Mouse (Mus musculus) embryonic facial prominence, embryonic 14.5 days (tissue): ENCODE measurements around the gene Itgb1bp1. TPM values are rescaled to one million over a fixed set of nuclear protein-coding genes. Genes with fewer than 3 reads are reported as not detected.

Experiments
- ATAC-seq: fragments of 200-750 bp; cut with Nextera tagmentation; 2 replicates; pipeline ENCODE4 v1.8.0; 2017; ENCODE audit warnings: low read depth, moderate number of reproducible peaks, moderate TSS enrichment
- DNase-seq: peaks from one replicate; pipeline ENCODE4 v3.0.0-alpha.2; 2015; ENCODE audit warnings: low spot score
- H3K27ac ChIP-seq: fragments of 300-500 bp; sonication (generic); replicated peaks from 2 replicates; pipeline ENCODE4 v1.5.1; 2014; ENCODE audit warnings: low read depth, mild to moderate bottlenecking, low read length, moderate library complexity
- H3K27me3 ChIP-seq: fragments of 300-500 bp; sonication (generic); replicated peaks from 2 replicates; pipeline ENCODE4 v1.6.1; 2014; ENCODE audit warnings: low read length; ENCODE audit not compliant: control insufficient read depth, insufficient read depth
- H3K36me3 ChIP-seq: fragments of 300-500 bp; sonication (generic); 2 replicates; pipeline ENCODE4 v1.6.1; 2014; ENCODE audit warnings: low read length, mixed read lengths; ENCODE audit not compliant: control insufficient read depth, insufficient read depth
- H3K4me1 ChIP-seq: fragments of 300-500 bp; sonication (generic); 2 replicates; pipeline ENCODE4 v1.6.1; 2014; ENCODE audit warnings: antibody characterized with exemption, low read length; ENCODE audit not compliant: control insufficient read depth, insufficient read depth
- H3K4me2 ChIP-seq: fragments of 300-500 bp; sonication (generic); 2 replicates; pipeline ENCODE4 v1.6.1; 2014; ENCODE audit warnings: low read depth, mild to moderate bottlenecking, low read length, moderate library complexity, mixed read lengths
- H3K4me3 ChIP-seq: fragments of 300-500 bp; sonication (generic); 2 replicates; pipeline ENCODE4 v1.5.1; 2014; ENCODE audit warnings: low read depth, mild to moderate bottlenecking, low read length
- H3K9ac ChIP-seq: fragments of 300-500 bp; sonication (generic); 2 replicates; pipeline ENCODE4 v1.6.1; 2014; ENCODE audit warnings: low read depth, mild to moderate bottlenecking, low read length, moderate library complexity, mixed read lengths
- H3K9me3 ChIP-seq: fragments of 300-500 bp; sonication (generic); 2 replicates; pipeline ENCODE4 v1.6.1; 2016; ENCODE audit warnings: low read length; ENCODE audit not compliant: control insufficient read depth
- WGBS: fragments of 180-500 bp; shearing (Covaris S2); extraction: QIAGEN DNeasy Blood & Tissue Kit; methylation state at CpG from one replicate; pipeline ENCODE4 v1.1.7; 2014; 5-methylcytosine and 5-hydroxymethylcytosine counted together
- polyA plus RNA-seq: library from polyadenylated mRNA; unstranded; fragments of >200 nt; fragmentation: Nextera tagmentation; extraction: Ambion mirVana; gene quantifications from 2 replicates; pipeline ENCODE4 v1.2.1, GENCODE M21; 2014

The Itgb1bp1 gene
- polyA plus RNA-seq, 1 experiment from 2014 or later = 54.2 TPM

DNA sequence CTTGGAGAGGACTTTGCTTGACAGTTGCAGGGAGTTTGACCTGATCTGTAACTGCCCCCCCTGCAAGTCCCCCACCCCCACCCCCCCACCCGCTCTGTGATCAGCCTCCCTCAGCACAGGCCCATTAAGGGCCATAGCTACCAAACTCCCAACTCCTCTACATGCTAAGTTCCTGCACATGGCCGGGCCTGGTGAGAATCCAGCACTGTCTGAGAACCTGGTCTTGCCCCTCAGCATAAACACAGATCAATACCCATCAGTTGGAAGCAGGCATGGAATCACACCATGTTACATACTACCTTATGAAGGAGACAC lies 19.3 kb downstream of the Itgb1bp1 start:
- Histone ChIP-seq H3K4me1 (no peaks in the 10 kb centered on the region), H3K36me3 (peaks cover 73% of the 10 kb centered on the region), H3K9me3 (no peaks in the 10 kb centered on the region), H3K9ac (no peak overlapping the region), H3K27ac (no peak overlapping the region), H3K27me3 (no peaks in the 10 kb centered on the region), H3K4me2 (no peak overlapping the region), H3K4me3 (no peak overlapping the region)
- DNase-seq (no peak), ATAC-seq (no peak)
- WGBS = 88% methylated on average over 2 of the region's 2 CpGs

DNA sequence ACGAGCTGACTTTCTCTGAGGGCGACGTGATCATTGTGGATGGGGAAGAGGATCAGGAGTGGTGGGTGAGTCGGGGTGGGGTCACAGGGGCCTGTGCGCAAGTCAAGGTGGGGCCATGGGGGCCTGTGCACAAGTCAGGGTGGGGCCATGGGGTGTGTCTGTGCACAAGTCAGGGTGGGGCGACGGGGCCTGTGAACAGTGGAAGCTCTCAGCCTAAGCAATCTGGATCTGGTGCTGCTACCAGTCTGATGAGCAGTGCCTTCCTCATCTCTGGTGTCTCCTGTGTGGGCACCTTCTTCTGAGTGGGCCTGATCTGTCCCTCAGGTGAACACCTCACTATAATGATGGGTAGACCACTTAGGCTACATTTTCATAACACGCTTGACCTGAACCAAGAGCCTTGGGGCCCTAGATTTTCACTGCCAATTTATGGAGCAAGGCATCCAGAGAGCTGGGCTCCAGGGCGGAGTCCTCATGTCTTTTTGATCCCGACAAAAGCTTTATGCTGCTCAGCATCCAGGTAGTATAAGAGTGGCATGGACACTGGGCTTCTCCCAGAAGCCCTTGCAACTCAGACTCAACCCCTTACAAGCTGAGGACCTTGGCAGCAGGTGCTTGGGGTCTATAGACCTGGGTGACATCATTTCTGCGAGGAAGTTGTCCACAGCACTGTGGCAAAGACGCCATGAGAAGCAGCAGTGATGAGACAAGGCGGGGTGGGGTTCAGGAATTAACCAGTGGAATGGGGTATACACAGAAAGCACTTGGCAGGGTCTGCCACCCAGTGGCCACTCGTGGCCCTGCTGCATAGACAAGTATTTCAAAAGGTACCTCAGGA lies 19.9 kb downstream of the Itgb1bp1 start:
- no peaks in the 10 kb centered on the region for H3K4me1 ChIP-seq
- H3K4me3 ChIP-seq = no peak overlapping the region
- H3K4me2 ChIP-seq = no peak overlapping the region
- WGBS = 77% methylated on average over 14 of the region's 14 CpGs
- peak; percentile 74 for ATAC-seq
- H3K36me3 ChIP-seq = peaks cover 67% of the 10 kb centered on the region
- DNase-seq = peak; percentile 73
- H3K9me3 ChIP-seq = no peaks in the 10 kb centered on the region
- no peaks in the 10 kb centered on the region for H3K27me3 ChIP-seq
- no peak overlapping the region for H3K27ac ChIP-seq
- H3K9ac ChIP-seq = no peak overlapping the region

DNA sequence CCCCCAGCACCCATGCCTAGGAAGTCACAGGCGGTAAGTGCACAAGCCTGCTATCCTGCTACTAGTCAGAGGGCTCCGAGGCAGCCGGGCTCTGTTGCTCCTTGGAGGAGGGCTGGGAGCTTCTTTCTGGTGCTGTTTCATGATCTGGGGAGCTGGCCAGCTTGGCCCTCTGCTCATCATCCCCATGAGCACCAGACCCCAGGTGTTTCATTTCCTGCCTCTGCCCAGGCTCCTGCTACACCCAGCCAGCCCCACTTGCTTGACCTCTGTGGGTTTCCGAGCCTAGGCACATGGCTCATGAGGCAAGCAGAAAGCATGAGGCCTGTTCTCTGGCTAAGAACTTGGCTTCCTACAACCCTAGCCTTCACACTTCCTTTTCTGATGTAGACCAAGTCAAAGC lies 20.6 kb downstream of the Itgb1bp1 start:
- no peak overlapping the region for H3K27ac ChIP-seq
- DNase-seq = no peak
- no peaks in the 10 kb centered on the region for H3K4me1 ChIP-seq
- 100% methylated on average over 4 of the region's 4 CpGs for WGBS
- H3K9ac ChIP-seq = no peak overlapping the region
- H3K27me3 ChIP-seq = no peaks in the 10 kb centered on the region
- peaks cover 61% of the 10 kb centered on the region for H3K36me3 ChIP-seq
- no peak for ATAC-seq
- H3K4me3 ChIP-seq = no peak overlapping the region
- H3K4me2 ChIP-seq = no peak overlapping the region
- H3K9me3 ChIP-seq = no peaks in the 10 kb centered on the region

DNA sequence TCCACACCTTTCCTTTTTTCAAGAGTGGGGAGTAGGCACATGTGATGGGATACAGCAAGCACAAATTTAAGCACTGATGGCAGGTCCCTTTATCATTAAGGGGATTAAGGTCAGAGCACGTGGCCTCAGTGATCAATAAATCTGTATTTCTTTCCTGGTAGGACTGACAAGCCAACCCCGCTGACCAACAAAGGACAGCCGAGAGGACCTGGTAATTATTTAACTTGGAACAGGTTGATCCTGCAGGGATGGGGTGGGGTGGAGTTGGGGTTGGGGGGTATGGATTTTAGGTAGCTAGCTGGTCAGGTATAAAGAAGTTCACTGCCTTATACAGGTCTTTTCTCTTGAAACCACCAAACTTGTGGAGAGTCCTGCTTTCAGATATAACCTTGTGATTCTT lies 21.1 kb downstream of the Itgb1bp1 start:
- H3K4me3 ChIP-seq = no peak overlapping the region
- no peak overlapping the region for H3K9ac ChIP-seq
- H3K4me2 ChIP-seq = no peak overlapping the region
- peaks cover 58% of the 10 kb centered on the region for H3K36me3 ChIP-seq
- H3K4me1 ChIP-seq = no peaks in the 10 kb centered on the region
- no peak overlapping the region for H3K27ac ChIP-seq
- H3K27me3 ChIP-seq = no peaks in the 10 kb centered on the region
- no peaks in the 10 kb centered on the region for H3K9me3 ChIP-seq
- WGBS = 90% methylated on average over 3 of the region's 3 CpGs
- ATAC-seq (no peak), DNase-seq (no peak)

DNA sequence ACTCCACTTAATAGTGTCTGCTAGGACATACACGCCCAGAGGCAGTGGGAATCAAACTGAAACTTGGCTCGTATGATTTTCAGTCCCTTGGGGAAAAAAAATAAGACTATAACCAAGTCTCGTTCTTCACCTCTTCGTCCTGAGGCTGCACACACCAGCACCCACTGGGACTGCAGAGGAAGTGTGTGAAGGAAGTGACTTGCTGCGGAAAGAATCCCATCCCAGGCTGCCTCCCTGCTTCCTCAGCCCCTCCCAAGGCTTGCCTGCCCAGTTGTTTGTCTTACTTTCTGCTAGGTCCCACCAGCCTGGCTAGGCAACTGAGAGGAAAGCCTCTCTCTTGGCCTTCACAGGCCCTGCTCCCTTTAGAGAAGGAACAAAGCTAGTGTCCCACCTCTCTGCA lies 21.8 kb downstream of the Itgb1bp1 start:
- peak; percentile 35 for DNase-seq
- Histone ChIP-seq H3K9me3 (no peaks in the 10 kb centered on the region), H3K9ac (no peak overlapping the region), H3K27me3 (no peaks in the 10 kb centered on the region), H3K36me3 (peaks cover 56% of the 10 kb centered on the region), H3K27ac (no peak overlapping the region), H3K4me1 (no peaks in the 10 kb centered on the region), H3K4me3 (no peak overlapping the region), H3K4me2 (no peak overlapping the region)
- ATAC-seq = no peak
- 68% methylated on average over 5 of the region's 5 CpGs for WGBS

DNA sequence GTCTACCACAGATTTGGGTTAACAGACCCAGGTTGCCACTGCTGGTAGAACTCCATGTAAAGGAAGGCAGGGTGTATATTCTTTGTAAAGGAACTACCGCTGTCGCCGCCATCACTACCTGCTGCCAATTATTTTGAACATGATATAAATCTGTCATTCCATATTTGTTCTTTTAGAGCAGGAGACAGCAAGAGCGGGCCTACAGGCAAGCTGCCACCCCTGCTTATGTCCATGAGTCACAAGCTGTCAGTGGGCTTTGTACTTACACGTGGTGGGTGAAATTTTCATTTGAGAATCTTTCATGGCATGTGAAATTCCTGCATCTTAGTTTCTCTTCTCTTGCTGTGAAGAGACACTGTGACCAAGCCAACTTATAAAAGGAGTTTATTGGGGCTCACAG lies 22.8 kb downstream of the Itgb1bp1 start:
- Histone ChIP-seq H3K36me3 (peaks cover 54% of the 10 kb centered on the region), H3K27me3 (no peaks in the 10 kb centered on the region), H3K4me1 (no peaks in the 10 kb centered on the region), H3K9me3 (no peaks in the 10 kb centered on the region), H3K4me2 (no peak overlapping the region), H3K27ac (no peak overlapping the region), H3K9ac (no peak overlapping the region), H3K4me3 (no peak overlapping the region)
- DNase-seq (no peak), ATAC-seq (no peak)
- WGBS = over 99% methylated on average over 5 of the region's 5 CpGs

DNA sequence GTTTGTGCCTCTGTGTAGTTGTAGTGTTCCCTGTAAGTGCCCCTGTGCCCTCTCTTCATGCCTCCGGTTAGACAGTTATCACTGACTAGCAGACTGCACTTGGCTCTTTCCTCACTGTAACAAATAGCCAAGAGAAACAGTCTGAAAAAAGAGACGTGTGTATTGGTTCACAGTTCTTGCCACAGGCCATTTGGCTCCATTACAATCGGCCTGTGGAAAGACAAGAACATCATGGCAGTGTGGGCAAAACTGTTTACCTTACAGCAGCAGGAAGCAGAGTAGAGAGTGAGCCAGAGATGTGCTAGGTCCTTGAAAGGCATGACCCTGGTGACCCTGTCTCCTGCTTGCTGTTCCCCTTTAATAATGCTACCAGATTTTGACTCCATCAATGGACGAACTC lies 24.6 kb downstream of the Itgb1bp1 start:
- no peaks in the 10 kb centered on the region for H3K9me3 ChIP-seq
- no peak overlapping the region for H3K4me3 ChIP-seq
- no peaks in the 10 kb centered on the region for H3K27me3 ChIP-seq
- H3K27ac ChIP-seq = no peak overlapping the region
- 67% methylated on average over 4 of the region's 4 CpGs for WGBS
- H3K4me1 ChIP-seq = no peaks in the 10 kb centered on the region
- H3K9ac ChIP-seq = no peak overlapping the region
- DNase-seq = no peak
- peaks cover 53% of the 10 kb centered on the region for H3K36me3 ChIP-seq
- H3K4me2 ChIP-seq = no peak overlapping the region
- no peak for ATAC-seq

DNA sequence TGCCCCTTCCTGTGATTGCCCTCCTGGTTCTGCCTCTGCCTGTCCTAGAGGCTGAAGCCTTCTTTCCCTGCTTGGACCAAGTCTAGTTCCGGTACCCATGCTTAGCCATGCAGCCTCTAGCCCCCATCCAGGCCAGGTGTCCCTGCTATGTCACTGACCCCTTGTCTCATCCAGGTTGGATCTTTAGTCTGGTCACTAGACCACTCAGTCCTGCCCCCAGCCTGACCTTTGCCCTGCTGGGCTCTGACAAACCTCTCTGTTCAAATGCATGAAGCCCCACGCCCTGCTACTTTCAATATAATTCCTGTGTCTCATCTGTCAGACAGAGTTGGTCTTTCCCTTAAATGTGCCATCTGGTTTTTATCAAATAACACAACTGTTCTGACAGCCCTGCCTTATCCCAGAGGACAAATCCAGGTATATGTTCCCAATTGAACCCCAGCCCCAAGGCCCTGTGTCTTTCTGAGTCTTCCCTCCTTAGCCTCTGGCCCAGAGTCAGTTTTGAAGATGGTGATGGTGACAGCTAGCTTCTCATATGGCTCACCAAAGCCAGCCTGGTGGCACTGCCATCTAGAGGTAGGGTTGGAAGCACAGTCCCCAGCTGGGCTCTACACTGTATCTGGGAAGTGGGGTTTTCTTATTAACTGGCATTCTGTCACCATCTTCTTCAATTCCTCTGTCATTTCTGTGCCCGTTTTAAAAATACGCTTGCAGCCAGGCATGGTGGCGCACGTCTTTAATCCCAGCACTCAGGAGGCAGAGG lies 25.4 kb downstream of the Itgb1bp1 start:
- H3K9me3 ChIP-seq = no peaks in the 10 kb centered on the region
- H3K9ac ChIP-seq = no peak overlapping the region
- no peak for ATAC-seq
- 83% methylated on average over 6 of the region's 6 CpGs for WGBS
- no peak overlapping the region for H3K4me3 ChIP-seq
- H3K27ac ChIP-seq = no peak overlapping the region
- H3K36me3 ChIP-seq = peaks cover 49% of the 10 kb centered on the region
- H3K4me2 ChIP-seq = no peak overlapping the region
- no peaks in the 10 kb centered on the region for H3K4me1 ChIP-seq
- DNase-seq = no peak
- no peaks in the 10 kb centered on the region for H3K27me3 ChIP-seq
